Mouse (Mus musculus) heart, embryonic 12.5 days (tissue): ENCODE results near the gene Gsk3b. TPM values are rescaled to one million over a fixed set of nuclear protein-coding genes. Genes with fewer than 3 reads are reported as not detected.

ENCODE experiments used
- ATAC-seq: fragments of 200-750 bp; cut with Nextera tagmentation; 2 replicates; pipeline ENCODE4 v1.8.0; 2017; ENCODE audit warnings: moderate TSS enrichment, moderate library complexity; ENCODE audit not compliant: insufficient number of reproducible peaks, low FRiP score
- H3K27ac ChIP-seq: fragments of 300-500 bp; sonication (generic); 2 replicates; pipeline ENCODE4 v1.5.1; 2016; ENCODE audit warnings: mild to moderate bottlenecking, moderate library complexity; ENCODE audit not compliant: poor library complexity, severe bottlenecking
- H3K27me3 ChIP-seq: fragments of 300-500 bp; sonication (generic); replicated peaks from 2 replicates; pipeline ENCODE4 v1.6.1; 2016; ENCODE audit warnings: mild to moderate bottlenecking, moderate library complexity
- H3K36me3 ChIP-seq: fragments of 300-500 bp; sonication (generic); 2 replicates; pipeline ENCODE4 v1.6.1; 2016; ENCODE audit warnings: mild to moderate bottlenecking, moderate library complexity
- H3K4me1 ChIP-seq: fragments of 300-500 bp; sonication (generic); replicated peaks from 2 replicates; pipeline ENCODE4 v1.6.1; 2016; ENCODE audit warnings: mild to moderate bottlenecking
- H3K4me2 ChIP-seq: fragments of 300-500 bp; sonication (generic); 2 replicates; pipeline ENCODE4 v1.6.1; 2016; ENCODE audit warnings: mild to moderate bottlenecking, moderate library complexity
- H3K4me3 ChIP-seq: fragments of 300-500 bp; sonication (generic); 2 replicates; pipeline ENCODE4 v1.5.1; 2016; ENCODE audit warnings: mild to moderate bottlenecking
- H3K9ac ChIP-seq: fragments of 300-500 bp; sonication (generic); 2 replicates; pipeline ENCODE4 v1.6.1; 2016; ENCODE audit warnings: mild to moderate bottlenecking, moderate library complexity
- H3K9me3 ChIP-seq: fragments of 300-500 bp; sonication (generic); replicated peaks from 2 replicates; pipeline ENCODE4 v1.6.1; 2016; ENCODE audit warnings: mild to moderate bottlenecking, moderate library complexity
- WGBS: fragments of 180-500 bp; shearing (Covaris S2); methylation state at CpG from one replicate; pipeline ENCODE4 v1.1.7; 2016; 5-methylcytosine and 5-hydroxymethylcytosine counted together
- polyA plus RNA-seq: library from polyadenylated mRNA; unstranded; fragments of >200 nt; fragmentation: Nextera tagmentation; extraction: Ambion mirVana; gene quantifications from 2 replicates; pipeline ENCODE4 v1.2.1, GENCODE M21; 2016

The Gsk3b gene
- polyA plus RNA-seq, 1 experiment from 2014 or later: 46.8 TPM

DNA sequence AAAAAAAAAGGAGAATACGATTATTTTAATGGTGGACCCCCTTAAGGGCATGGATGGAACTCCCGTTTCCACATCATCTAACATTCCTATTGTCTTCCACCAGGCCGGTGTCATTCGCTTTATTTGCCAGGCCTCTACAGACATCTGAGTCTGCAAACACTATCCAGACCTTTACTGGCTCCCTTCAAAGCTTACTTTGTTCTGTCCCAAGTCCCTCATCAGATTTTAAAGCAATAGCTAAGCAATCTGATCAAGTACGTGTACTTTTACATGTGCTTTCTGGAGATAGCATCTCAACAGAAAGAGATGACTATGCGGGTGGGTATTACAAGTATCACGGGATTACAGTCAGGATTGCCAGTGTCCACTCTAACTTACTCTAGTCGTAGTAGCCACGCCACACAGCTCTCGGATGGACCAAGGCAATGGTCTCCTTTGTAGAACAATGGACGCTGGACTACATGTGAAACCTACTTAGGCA lies 1.1 kb upstream of the Gsk3b start:
- Histone ChIP-seq H3K27me3 (no peaks in the 10 kb centered on the region), H3K27ac (peak overlapping the region; percentile 99), H3K4me2 (peak overlapping the region; percentile 68), H3K9me3 (no peaks in the 10 kb centered on the region), H3K4me3 (peak overlapping the region; percentile 99), H3K9ac (peak overlapping the region; percentile 91), H3K36me3 (no peaks in the 10 kb centered on the region), H3K4me1 (peaks cover 6% of the 10 kb centered on the region)
- ATAC-seq: no peak
- WGBS: 8% methylated on average over 11 of the region's 11 CpGs

DNA sequence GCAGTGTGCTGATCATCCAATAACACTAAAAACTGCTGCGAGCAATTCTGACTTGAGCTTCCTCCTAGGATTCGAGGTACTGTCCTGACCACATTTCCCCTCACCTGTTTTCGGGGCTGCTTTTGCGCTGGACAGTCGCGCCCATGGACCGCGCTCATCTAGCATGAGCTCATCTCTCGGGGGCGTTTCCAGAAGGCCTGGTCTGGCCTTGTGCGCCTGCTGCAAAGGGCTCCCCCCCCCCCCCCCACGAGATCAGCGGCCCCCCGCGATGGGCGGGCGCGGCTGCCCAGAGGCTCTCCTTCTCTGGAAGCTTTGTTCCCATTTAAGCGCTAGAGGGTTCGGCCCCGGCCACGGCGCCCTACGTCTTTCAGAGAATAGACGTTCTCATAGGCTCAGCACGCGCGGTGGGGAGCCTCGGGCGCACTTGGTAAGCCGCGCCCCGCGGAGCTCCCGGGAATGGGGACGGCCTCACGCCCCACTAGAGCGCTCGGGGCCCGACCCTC lies 624 bp upstream of the Gsk3b start:
- peak; percentile 24 for ATAC-seq
- under 1% methylated on average over 38 of the region's 40 CpGs for WGBS
- peak overlapping the region; percentile 99 for H3K4me3 ChIP-seq

DNA sequence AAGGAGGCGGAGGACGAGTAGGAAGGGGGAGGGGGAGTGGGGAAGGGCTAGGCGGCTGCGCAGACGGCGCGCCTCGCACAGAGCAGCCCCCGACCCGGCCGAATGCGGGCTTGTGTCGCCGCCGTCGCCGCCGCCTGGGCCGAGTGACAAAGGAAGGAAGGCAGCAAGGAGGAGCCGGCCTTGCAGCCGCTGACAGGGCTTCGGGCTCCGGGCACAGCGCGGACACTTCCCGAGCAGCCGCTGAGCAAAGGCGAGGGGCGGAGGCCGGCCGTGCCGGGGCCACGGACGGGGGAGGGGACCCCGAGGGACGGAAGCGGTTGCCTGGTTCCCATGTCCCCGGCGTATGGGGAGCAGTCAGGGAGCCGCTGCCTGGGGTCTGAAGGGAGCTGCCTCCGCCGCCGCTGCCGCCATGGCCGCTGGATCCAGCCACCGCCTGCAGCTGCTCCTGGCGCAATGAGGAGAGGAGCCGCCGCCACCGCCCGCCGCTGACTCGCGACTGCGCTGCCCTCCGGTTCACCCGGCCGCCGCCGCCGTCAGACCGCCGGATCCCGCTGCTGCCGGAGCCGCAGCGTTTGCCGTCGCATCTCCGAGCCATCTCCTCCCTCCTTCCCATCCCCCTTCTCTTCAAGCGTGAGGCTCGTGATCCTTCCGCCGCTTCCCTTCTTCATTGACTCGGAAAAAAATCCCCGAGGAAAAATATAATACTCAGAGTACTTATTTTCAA lies 808 bp downstream of the Gsk3b start:
- H3K9me3 ChIP-seq: no peaks in the 10 kb centered on the region
- H3K27me3 ChIP-seq: no peaks in the 10 kb centered on the region
- under 1% methylated on average over 55 of the region's 76 CpGs for WGBS
- peaks cover 2% of the 10 kb centered on the region; the same call in 1 of the 2 replicates for H3K36me3 ChIP-seq
- ATAC-seq: peak; percentile 3; the same call in 1 of the 2 replicates
- H3K9ac ChIP-seq: peak overlapping the region; percentile 89
- peaks cover 23% of the 10 kb centered on the region for H3K4me1 ChIP-seq
- peak overlapping the region; percentile 53 for H3K4me2 ChIP-seq
- H3K4me3 ChIP-seq: peak overlapping the region; percentile 99
- peak overlapping the region; percentile 99 for H3K27ac ChIP-seq

More for the DNA sequence above, 624 bp upstream of the Gsk3b start:
- H3K9ac ChIP-seq: peak overlapping the region; percentile 91
- H3K4me2 ChIP-seq: peak overlapping the region; percentile 68
- peaks cover 10% of the 10 kb centered on the region for H3K4me1 ChIP-seq
- peak overlapping the region; percentile 99 for H3K27ac ChIP-seq
- no peaks in the 10 kb centered on the region for H3K27me3 ChIP-seq
- no peaks in the 10 kb centered on the region for H3K9me3 ChIP-seq
- no peaks in the 10 kb centered on the region for H3K36me3 ChIP-seq

DNA sequence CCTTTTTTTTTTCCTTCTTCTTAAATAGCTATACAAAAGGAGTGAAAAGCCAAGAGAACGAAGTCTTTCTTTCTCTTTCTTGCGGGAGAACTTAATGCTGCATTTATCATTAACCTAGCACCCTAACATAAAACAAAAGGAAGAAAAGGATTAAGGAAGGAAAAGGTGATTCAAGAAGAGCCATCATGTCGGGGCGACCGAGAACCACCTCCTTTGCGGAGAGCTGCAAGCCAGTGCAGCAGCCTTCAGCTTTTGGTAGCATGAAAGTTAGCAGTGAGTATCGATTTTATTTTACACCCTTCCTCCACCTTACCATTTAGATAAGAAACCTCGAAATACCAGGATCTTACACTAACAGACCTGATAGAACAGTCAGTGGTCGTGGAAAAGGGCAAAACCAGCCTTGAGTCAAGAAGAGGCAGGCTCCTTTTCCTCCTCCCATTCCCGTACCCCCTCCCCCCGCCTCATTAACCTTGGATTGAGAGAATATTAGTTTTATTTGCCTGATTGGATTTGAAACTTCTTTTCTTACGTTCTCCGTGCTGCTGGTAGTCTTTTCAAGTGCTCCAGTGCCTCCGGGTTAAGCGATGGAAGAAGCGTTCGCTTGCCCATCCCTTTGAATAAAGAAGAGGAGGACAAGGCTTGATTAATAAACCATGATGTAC lies 1.7 kb downstream of the Gsk3b start:
- H3K4me1 ChIP-seq: peaks cover 28% of the 10 kb centered on the region

DNA sequence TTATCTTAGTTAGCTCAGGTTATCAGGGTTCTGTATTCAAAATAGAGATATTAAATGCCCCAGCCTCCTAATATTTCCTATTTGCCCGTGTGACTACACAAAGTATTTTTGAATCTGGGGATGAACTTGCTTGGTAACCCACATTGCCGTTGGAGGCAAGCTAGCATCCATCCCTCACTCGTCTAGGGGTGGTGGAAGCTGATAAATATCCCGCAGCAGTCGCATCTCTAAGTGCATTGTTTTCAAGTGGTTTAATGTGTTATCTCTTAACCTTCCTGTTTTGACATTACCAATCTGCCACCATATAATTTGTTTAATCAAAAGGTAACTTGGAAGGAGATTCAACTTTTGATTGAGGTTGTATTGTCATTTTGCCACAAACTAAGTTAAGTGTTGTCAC lies 2.2 kb downstream of the Gsk3b start:
- no peaks in the 10 kb centered on the region for H3K27me3 ChIP-seq
- peaks cover 34% of the 10 kb centered on the region for H3K4me1 ChIP-seq
- H3K9me3 ChIP-seq: no peaks in the 10 kb centered on the region
- H3K27ac ChIP-seq: peak overlapping the region; percentile 8; the same call in 1 of the 2 replicates
- peak overlapping the region; percentile 99 for H3K4me3 ChIP-seq
- H3K4me2 ChIP-seq: peak overlapping the region; percentile 76
- H3K36me3 ChIP-seq: peaks cover 2% of the 10 kb centered on the region; the same call in 1 of the 2 replicates
- peak overlapping the region; percentile 79 for H3K9ac ChIP-seq
- 0% methylated on average over 5 of the region's 5 CpGs for WGBS
- no peak for ATAC-seq

More for the DNA sequence above, 1.7 kb downstream of the Gsk3b start:
- H3K27me3 ChIP-seq: no peaks in the 10 kb centered on the region
- WGBS: 0% methylated on average over 17 of the region's 17 CpGs
- H3K36me3 ChIP-seq: peaks cover 2% of the 10 kb centered on the region; the same call in 1 of the 2 replicates
- ATAC-seq: no peak
- no peaks in the 10 kb centered on the region for H3K9me3 ChIP-seq
- H3K4me2 ChIP-seq: peak overlapping the region; percentile 76
- H3K4me3 ChIP-seq: peak overlapping the region; percentile 99
- H3K27ac ChIP-seq: peak overlapping the region; percentile 8; the same call in 1 of the 2 replicates
- H3K9ac ChIP-seq: peak overlapping the region; percentile 79

DNA sequence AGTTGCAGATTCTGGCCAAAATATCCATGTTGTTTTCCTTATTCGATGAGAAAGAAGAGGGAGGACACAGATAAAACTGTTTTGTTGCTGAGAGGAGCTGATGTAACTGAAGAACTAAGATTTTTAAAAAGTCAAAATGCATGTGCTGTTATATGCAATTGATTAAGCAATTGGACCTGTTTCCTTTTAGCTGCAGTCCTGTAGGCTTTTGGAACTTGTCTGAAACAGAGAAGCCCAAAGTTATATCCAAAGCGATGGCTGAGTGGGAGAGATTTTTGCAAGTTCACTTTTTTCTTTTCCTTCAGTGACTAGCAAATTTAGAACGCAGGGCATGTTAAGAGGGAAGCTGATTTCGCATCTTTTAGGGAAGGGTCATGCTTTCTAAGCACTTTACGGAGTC lies 2.9 kb downstream of the Gsk3b start:
- peak overlapping the region; percentile 60 for H3K4me3 ChIP-seq
- peaks cover 36% of the 10 kb centered on the region for H3K4me1 ChIP-seq
- peak overlapping the region; percentile 74 for H3K9ac ChIP-seq
- H3K4me2 ChIP-seq: peak overlapping the region; percentile 83
- no peak for ATAC-seq
- H3K27ac ChIP-seq: 0 out of 2 replicates have a peak overlapping the region, but pooled peaks have one; percentile 43
- H3K36me3 ChIP-seq: peaks cover 2% of the 10 kb centered on the region; the same call in 1 of the 2 replicates
- no peaks in the 10 kb centered on the region for H3K9me3 ChIP-seq
- no peaks in the 10 kb centered on the region for H3K27me3 ChIP-seq
- WGBS: 16% methylated on average over 5 of the region's 5 CpGs

DNA sequence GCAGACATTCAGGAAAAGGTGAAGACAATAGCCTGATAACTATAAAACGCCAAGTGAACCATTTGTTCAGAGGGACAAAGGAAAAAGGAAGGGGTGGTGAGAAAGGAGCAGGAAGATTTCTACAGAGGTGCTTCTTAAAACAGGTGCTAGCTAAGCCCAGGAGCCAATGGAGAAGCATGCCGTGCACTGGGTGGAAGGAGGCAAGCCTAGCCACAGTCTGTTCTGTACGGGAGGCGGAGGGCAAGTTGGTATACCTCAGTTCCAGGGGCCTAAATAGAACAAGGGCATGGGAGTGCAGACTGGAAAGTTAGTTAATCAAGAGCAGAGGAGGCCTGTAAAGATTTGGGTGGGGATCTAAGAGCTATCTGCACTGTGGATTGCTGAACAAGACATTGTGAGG lies 3.8 kb downstream of the Gsk3b start:
- peak overlapping the region; percentile 84 for H3K27ac ChIP-seq
- WGBS: 7% methylated on average over 4 of the region's 4 CpGs

DNA sequence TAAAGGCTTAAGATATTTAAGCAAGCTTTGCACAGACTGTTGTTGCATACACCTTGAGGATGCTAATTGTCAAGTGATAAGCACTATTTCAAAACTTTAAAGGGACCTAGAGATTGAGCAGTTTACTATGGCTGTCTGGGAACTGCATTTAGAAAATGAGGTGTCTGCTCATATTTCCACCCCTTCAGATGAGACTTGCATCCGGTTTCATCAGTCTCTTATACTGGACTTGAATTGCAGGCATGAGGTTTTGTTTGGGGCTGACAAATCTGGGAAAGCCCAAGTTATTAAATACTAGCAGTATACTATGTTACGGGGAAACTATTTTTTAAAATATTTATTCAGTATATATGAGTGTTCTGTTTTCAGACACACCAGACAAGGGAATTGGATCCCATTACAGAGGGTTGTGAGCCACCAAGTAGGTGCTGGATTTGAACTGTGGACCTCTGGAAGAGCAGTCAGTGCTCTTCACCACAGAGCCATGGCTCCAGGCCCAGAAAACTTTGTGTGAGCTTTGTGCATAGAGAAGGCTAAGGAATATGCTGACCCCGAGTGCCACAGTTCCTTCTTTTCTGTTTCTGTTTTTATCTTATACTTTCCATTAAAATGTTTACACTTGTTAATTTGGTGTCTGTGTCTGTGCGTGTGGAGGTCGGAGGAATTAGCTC lies 6.5 kb downstream of the Gsk3b start:
- 74% methylated on average over 5 of the region's 5 CpGs for WGBS
- Histone ChIP-seq H3K27me3 (no peaks in the 10 kb centered on the region), H3K4me2 (no peak overlapping the region), H3K9ac (no peak overlapping the region), H3K27ac (no peak overlapping the region), H3K4me1 (peaks cover 40% of the 10 kb centered on the region), H3K4me3 (no peak overlapping the region), H3K9me3 (peaks cover 4% of the 10 kb centered on the region; the same call in 1 of the 2 replicates), H3K36me3 (peaks cover 10% of the 10 kb centered on the region)
- ATAC-seq: no peak

More for the DNA sequence above, 3.8 kb downstream of the Gsk3b start:
- H3K9me3 ChIP-seq: no peaks in the 10 kb centered on the region
- peaks cover 2% of the 10 kb centered on the region; the same call in 1 of the 2 replicates for H3K36me3 ChIP-seq
- peak overlapping the region; percentile 80 for H3K9ac ChIP-seq
- peak overlapping the region; percentile 89 for H3K4me2 ChIP-seq
- no peak for ATAC-seq
- H3K27me3 ChIP-seq: no peaks in the 10 kb centered on the region
- H3K4me3 ChIP-seq: peak overlapping the region; percentile 60
- H3K4me1 ChIP-seq: peaks cover 34% of the 10 kb centered on the region

DNA sequence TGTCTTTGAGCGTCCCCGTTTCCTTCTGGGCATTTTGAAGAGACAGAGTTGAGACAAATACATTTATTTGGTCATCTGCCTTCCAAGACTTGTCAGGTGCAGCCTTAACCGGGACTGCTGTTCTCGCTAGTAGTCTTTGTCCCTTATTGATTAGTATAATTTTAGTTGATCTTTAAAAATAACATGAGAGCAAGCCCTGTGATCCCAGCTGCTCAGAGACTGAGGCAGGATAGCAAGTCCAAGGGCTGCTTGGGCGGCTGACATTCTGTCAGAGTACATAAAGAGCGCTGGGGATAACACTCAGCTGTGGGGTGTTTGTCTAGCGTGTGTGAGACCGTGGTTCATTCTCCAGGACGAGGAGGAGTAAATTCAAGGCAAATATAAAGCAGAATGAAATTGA lies 8.7 kb downstream of the Gsk3b start:
- no peaks in the 10 kb centered on the region for H3K27me3 ChIP-seq
- H3K36me3 ChIP-seq: peaks cover 14% of the 10 kb centered on the region
- H3K4me1 ChIP-seq: peaks cover 46% of the 10 kb centered on the region
- H3K4me3 ChIP-seq: no peak overlapping the region
- no peak overlapping the region for H3K4me2 ChIP-seq
- H3K9me3 ChIP-seq: peaks cover 4% of the 10 kb centered on the region; the same call in 1 of the 2 replicates
- H3K27ac ChIP-seq: no peak overlapping the region
- no peak overlapping the region for H3K9ac ChIP-seq
- WGBS: 85% methylated on average over 9 of the region's 9 CpGs
- no peak for ATAC-seq

DNA sequence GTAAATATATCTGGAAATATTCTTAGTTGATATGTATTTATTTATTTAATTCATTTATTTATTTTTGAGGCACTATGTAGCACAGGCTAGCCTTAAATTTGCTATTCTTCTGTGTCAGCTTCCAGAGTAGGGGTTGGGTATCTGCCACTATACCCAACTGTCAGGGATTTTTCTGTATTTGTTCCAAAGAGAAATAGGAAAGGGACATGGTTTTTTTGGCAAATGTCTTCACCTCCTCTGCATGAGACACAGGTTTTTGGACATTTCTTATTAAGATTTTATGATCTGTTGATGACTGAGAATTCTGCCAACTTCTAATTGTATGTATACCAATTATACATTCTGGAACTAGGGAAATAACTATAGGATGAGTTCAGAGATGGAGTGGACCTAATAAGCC lies 10.5 kb downstream of the Gsk3b start:
- no peak overlapping the region for H3K9ac ChIP-seq
- no peak overlapping the region for H3K4me2 ChIP-seq
- H3K9me3 ChIP-seq: peaks cover 4% of the 10 kb centered on the region; the same call in 1 of the 2 replicates
- H3K27me3 ChIP-seq: no peaks in the 10 kb centered on the region
- H3K27ac ChIP-seq: no peak overlapping the region
- H3K4me3 ChIP-seq: no peak overlapping the region
- H3K36me3 ChIP-seq: peaks cover 11% of the 10 kb centered on the region
- H3K4me1 ChIP-seq: peaks cover 29% of the 10 kb centered on the region
- no peak for ATAC-seq
